Mouse (Mus musculus): ENCODE data around the gene Ehhadh. TPM values are rescaled to one million over a fixed set of nuclear protein-coding genes. Genes with fewer than 3 reads are reported as not detected.

Ehhadh gene
- 2.4 and 2.7 TPM in 2 replicates for polyA plus RNA-seq (2015; fragmentation: Nextera tagmentation; extraction: Ambion mirVana)

- ATAC-seq (ENCODE audit: insufficient number of reproducible peaks, low FRiP score, low TSS enrichment, low read depth): peak; percentile 85
- peak within 1 kb of the TSS; percentile 57 for H3K4me3 ChIP-seq
- H3K9ac ChIP-seq: peak within 1 kb of the TSS; percentile 39
- H3K36me3 ChIP-seq: no peaks in the 10 kb centered on the region
- H3K9me3 ChIP-seq: no peaks in the 10 kb centered on the region
- no peak within 1 kb of the TSS for H3K27ac ChIP-seq
- 6% methylated on average over 28 of the region's 28 CpGs for WGBS
- H3K4me1 ChIP-seq: peaks cover 12% of the 10 kb centered on the region; the same call in 1 of the 2 replicates
- H3K4me2 ChIP-seq: peak within 1 kb of the TSS; percentile 82
- no peaks in the 10 kb centered on the region for H3K27me3 ChIP-seq
Measured at GRCm38 (mm10) chr16:21787516-21788353, at the start of gene Ehhadh. Gene Ehhadh (minus strand): TSS chr16:21787807.

- Histone ChIP-seq H3K27me3 (no peaks in the 10 kb centered on the region), H3K27ac (no peak overlapping the region), H3K36me3 (no peaks in the 10 kb centered on the region), H3K4me3 (no peak overlapping the region), H3K9ac (no peak overlapping the region), H3K4me2 (no peak overlapping the region), H3K9me3 (no peaks in the 10 kb centered on the region), H3K4me1 (no peaks in the 10 kb centered on the region)
- 42% methylated on average over 7 of the region's 7 CpGs for WGBS
- no peak; the same call in 1 of the 2 replicates for ATAC-seq (ENCODE audit: insufficient number of reproducible peaks, low FRiP score, low TSS enrichment, low read depth)
Measured at GRCm38 (mm10) chr16:21836311-21837072, 48.9 kb upstream of the Ehhadh start.

GRCm38 (mm10) chr16:21835584-21835931 lies 48.0 kb upstream of the Ehhadh start:
- no peak for ATAC-seq (ENCODE audit: insufficient number of reproducible peaks, low FRiP score, low TSS enrichment, low read depth)
- Histone ChIP-seq H3K27me3 (no peaks in the 10 kb centered on the region), H3K4me2 (no peak overlapping the region), H3K36me3 (no peaks in the 10 kb centered on the region), H3K9me3 (no peaks in the 10 kb centered on the region), H3K27ac (no peak overlapping the region), H3K9ac (no peak overlapping the region), H3K4me1 (no peaks in the 10 kb centered on the region), H3K4me3 (no peak overlapping the region)
- WGBS: 30% methylated on average over 7 of the region's 7 CpGs

GRCm38 (mm10) chr16:21834866-21835583 lies 47.4 kb upstream of the Ehhadh start:
- no peak for ATAC-seq (ENCODE audit: insufficient number of reproducible peaks, low FRiP score, low TSS enrichment, low read depth)
- 78% methylated on average over 8 of the region's 8 CpGs for WGBS
- Histone ChIP-seq H3K4me2 (no peak overlapping the region), H3K27ac (no peak overlapping the region), H3K9me3 (no peaks in the 10 kb centered on the region), H3K36me3 (no peaks in the 10 kb centered on the region), H3K4me1 (no peaks in the 10 kb centered on the region), H3K9ac (no peak overlapping the region), H3K27me3 (no peaks in the 10 kb centered on the region), H3K4me3 (no peak overlapping the region)

- Histone ChIP-seq H3K9ac (no peak overlapping the region), H3K36me3 (no peaks in the 10 kb centered on the region), H3K27me3 (no peaks in the 10 kb centered on the region), H3K4me3 (no peak overlapping the region), H3K4me1 (no peaks in the 10 kb centered on the region), H3K27ac (no peak overlapping the region), H3K4me2 (no peak overlapping the region), H3K9me3 (no peaks in the 10 kb centered on the region)
- WGBS: 76% methylated on average over 10 of the region's 10 CpGs
- no peak for ATAC-seq (ENCODE audit: insufficient number of reproducible peaks, low FRiP score, low TSS enrichment, low read depth)
Measured at GRCm38 (mm10) chr16:21833970-21834369, 46.4 kb upstream of the Ehhadh start.

- WGBS: 70% methylated on average over 1 of the region's 1 CpGs
- Histone ChIP-seq H3K4me1 (no peaks in the 10 kb centered on the region), H3K4me3 (no peak overlapping the region), H3K36me3 (no peaks in the 10 kb centered on the region), H3K4me2 (no peak overlapping the region), H3K9me3 (no peaks in the 10 kb centered on the region), H3K27me3 (no peaks in the 10 kb centered on the region), H3K9ac (no peak overlapping the region), H3K27ac (no peak overlapping the region)
- ATAC-seq (ENCODE audit: insufficient number of reproducible peaks, low FRiP score, low TSS enrichment, low read depth): no peak
Measured at GRCm38 (mm10) chr16:21833469-21833868, 45.9 kb upstream of the Ehhadh start.

- H3K27me3 ChIP-seq: no peaks in the 10 kb centered on the region
- 66% methylated on average over 5 of the region's 5 CpGs for WGBS
- no peak overlapping the region for H3K9ac ChIP-seq
- H3K4me1 ChIP-seq: peaks cover 9% of the 10 kb centered on the region
- no peaks in the 10 kb centered on the region for H3K36me3 ChIP-seq
- H3K27ac ChIP-seq: no peak overlapping the region
- H3K4me2 ChIP-seq: no peak overlapping the region
- H3K4me3 ChIP-seq: no peak overlapping the region
- H3K9me3 ChIP-seq: no peaks in the 10 kb centered on the region
- ATAC-seq (ENCODE audit: insufficient number of reproducible peaks, low FRiP score, low TSS enrichment, low read depth): no peak
Measured at GRCm38 (mm10) chr16:21831764-21832163, 44.2 kb upstream of the Ehhadh start.

GRCm38 (mm10) chr16:21830784-21831183 lies 43.2 kb upstream of the Ehhadh start:
- 58% methylated on average over 6 of the region's 6 CpGs for WGBS
- H3K4me2 ChIP-seq: no peak overlapping the region
- no peak overlapping the region for H3K27ac ChIP-seq
- no peaks in the 10 kb centered on the region for H3K27me3 ChIP-seq
- no peak overlapping the region for H3K9ac ChIP-seq
- peaks cover 9% of the 10 kb centered on the region for H3K4me1 ChIP-seq
- H3K9me3 ChIP-seq: no peaks in the 10 kb centered on the region
- H3K4me3 ChIP-seq: no peak overlapping the region
- no peaks in the 10 kb centered on the region for H3K36me3 ChIP-seq
- no peak for ATAC-seq (ENCODE audit: insufficient number of reproducible peaks, low FRiP score, low TSS enrichment, low read depth)

- 34% methylated on average over 5 of the region's 5 CpGs for WGBS
- H3K36me3 ChIP-seq: no peaks in the 10 kb centered on the region
- H3K4me3 ChIP-seq: no peak overlapping the region
- no peaks in the 10 kb centered on the region for H3K27me3 ChIP-seq
- no peak overlapping the region for H3K4me2 ChIP-seq
- no peak overlapping the region for H3K27ac ChIP-seq
- H3K9ac ChIP-seq: no peak overlapping the region
- peaks cover 9% of the 10 kb centered on the region for H3K4me1 ChIP-seq
- H3K9me3 ChIP-seq: no peaks in the 10 kb centered on the region
- no peak for ATAC-seq (ENCODE audit: insufficient number of reproducible peaks, low FRiP score, low TSS enrichment, low read depth)
Measured at GRCm38 (mm10) chr16:21829711-21830110, 42.1 kb upstream of the Ehhadh start.

- no peak for ATAC-seq (ENCODE audit: insufficient number of reproducible peaks, low FRiP score, low TSS enrichment, low read depth)
- peaks cover 9% of the 10 kb centered on the region for H3K4me1 ChIP-seq
- no peaks in the 10 kb centered on the region for H3K9me3 ChIP-seq
- peak overlapping the region; percentile 43 for H3K27ac ChIP-seq
- H3K27me3 ChIP-seq: no peaks in the 10 kb centered on the region
- no peak overlapping the region for H3K9ac ChIP-seq
- no peak overlapping the region for H3K4me3 ChIP-seq
- no peaks in the 10 kb centered on the region for H3K36me3 ChIP-seq
- 48% methylated on average over 4 of the region's 4 CpGs for WGBS
- no peak overlapping the region for H3K4me2 ChIP-seq
Measured at GRCm38 (mm10) chr16:21827581-21827980, 40.0 kb upstream of the Ehhadh start.

GRCm38 (mm10) chr16:21827153-21827552 lies 39.5 kb upstream of the Ehhadh start:
- H3K4me1 ChIP-seq: peaks cover 9% of the 10 kb centered on the region
- no peak overlapping the region for H3K4me2 ChIP-seq
- no peak for ATAC-seq (ENCODE audit: insufficient number of reproducible peaks, low FRiP score, low TSS enrichment, low read depth)
- no peaks in the 10 kb centered on the region for H3K27me3 ChIP-seq
- no peak overlapping the region for H3K4me3 ChIP-seq
- WGBS: 29% methylated on average over 4 of the region's 4 CpGs
- no peaks in the 10 kb centered on the region for H3K36me3 ChIP-seq
- no peak overlapping the region for H3K9ac ChIP-seq
- peak overlapping the region; percentile 43 for H3K27ac ChIP-seq
- no peaks in the 10 kb centered on the region for H3K9me3 ChIP-seq

- ATAC-seq (ENCODE audit: insufficient number of reproducible peaks, low FRiP score, low TSS enrichment, low read depth): no peak
- H3K27ac ChIP-seq: no peak overlapping the region
- WGBS: 63% methylated on average over 9 of the region's 9 CpGs
- no peak overlapping the region for H3K4me3 ChIP-seq
- H3K36me3 ChIP-seq: no peaks in the 10 kb centered on the region
- H3K4me2 ChIP-seq: no peak overlapping the region
- no peaks in the 10 kb centered on the region for H3K9me3 ChIP-seq
- peaks cover 9% of the 10 kb centered on the region for H3K4me1 ChIP-seq
- H3K27me3 ChIP-seq: no peaks in the 10 kb centered on the region
- H3K9ac ChIP-seq: no peak overlapping the region
Measured at GRCm38 (mm10) chr16:21825612-21826031, 38.0 kb upstream of the Ehhadh start.
